Mouse (Mus musculus): ENCODE data around the gene Slc2a8. TPM values are rescaled to one million over a fixed set of nuclear protein-coding genes. Genes with fewer than 3 reads are reported as not detected.
A peak's percentile ranks its signal among the peaks of the same experiment; 100 is the strongest.

The Slc2a8 gene
- total RNA-seq, 2 experiments from 2014 or later: 18.4 to 18.9 TPM

DNA sequence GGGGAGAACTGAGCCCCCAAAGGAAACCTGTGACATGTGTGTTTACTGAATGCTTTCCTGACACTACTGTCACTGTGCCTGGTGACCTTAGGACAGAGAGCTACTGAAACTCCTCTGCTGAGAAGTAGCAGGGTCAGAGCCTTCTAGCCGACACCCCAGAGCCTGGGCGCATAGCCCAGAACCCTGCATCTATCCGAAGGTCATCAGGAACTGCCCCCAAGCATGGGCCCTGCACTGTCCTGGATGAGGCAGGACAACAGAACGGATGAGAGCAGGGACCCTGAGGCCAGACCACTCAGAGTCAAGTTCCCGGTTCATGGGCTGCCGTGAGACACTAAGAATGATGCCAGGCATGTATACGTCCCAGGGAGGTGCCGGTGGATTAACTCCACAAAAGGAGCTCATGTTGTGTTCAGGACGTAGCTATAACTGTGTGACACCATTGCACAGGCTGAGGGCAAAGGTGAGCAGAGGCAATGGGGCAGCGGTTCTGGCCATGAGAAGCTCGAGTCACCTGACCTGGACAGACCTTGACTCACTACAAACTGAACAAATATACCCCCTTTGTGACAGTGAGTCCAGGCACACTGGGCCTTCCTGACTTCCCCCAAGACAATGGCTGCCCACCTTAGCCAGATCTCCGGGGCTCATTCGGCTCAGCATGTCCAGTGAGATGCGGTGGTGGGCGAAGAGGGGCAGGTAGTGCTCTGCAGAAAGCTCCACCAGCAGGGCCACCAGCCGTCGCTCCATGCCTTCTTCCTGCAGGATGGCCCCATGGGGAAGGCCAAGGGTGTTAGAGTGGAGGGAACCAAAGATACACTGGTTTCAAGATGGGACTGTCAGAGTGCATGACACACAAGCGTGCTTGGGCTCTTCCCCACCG, 52.7 kb downstream of the Slc2a8 start:
- no peak for DNase-seq

DNA sequence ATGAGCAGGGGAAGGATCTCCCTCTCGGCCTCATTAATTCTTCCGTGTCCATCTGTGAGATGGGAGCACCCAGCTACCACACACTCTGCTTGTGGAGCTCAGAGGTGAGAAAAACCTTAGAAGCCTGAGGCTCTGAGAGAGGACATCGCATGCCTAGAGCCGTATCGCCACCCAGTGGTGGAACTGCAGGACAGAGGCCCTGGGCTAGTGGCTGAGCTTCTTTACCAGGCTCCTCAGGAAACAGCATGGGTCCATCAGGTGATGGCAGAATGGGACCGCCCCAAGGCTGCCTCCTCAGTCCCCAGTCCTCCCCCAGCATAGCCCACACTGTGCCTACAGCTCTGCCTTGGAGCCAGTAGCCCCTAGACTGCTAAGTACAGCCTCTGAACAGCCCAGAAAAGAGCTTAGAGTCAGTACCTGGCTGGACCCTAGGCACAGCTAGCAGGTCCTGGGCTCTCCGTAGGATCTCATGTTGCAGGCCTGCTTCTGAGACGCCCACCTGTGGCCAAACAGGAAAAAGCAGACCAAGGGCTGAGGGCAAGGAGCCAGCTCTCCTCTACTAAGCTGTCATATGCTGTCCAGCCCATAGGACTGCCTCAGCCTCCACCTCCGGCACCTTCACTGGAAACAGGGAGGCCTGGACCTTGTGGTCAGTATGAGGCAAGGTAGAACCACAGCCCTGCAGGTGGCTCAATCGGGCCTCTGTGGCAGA, 53.5 kb downstream of the Slc2a8 start:
- peak; percentile 63 to 65 for DNase-seq

DNA sequence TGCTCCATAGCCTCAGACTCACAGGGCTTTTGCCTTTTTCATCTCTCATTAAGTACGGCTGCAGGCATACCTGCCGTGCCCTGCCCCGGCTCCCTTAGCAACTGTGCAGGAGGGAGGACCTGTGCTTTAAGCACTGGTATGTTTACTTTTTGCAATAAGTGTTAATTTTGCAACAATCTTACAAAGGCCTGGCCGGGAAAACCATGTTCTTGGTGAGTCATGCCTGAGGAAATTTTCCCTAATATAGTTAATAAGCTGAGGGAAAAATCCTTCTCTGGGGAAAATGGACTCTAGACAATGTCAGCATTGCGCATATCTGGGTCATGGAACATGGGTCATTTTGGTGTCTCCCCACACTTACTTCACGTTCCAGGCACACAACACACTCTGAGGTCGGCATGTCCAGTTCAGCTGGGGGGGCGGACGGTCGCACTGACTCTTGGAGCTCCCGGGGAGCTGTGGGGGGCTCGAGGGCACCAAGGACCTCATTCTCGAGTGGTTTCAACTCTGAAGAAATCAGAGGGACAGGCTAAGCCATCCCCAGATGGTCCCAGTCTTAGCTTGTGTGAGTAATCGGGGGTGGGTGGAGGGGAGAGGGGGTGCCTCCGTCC, 54.2 kb downstream of the Slc2a8 start:
- no peak for DNase-seq

DNA sequence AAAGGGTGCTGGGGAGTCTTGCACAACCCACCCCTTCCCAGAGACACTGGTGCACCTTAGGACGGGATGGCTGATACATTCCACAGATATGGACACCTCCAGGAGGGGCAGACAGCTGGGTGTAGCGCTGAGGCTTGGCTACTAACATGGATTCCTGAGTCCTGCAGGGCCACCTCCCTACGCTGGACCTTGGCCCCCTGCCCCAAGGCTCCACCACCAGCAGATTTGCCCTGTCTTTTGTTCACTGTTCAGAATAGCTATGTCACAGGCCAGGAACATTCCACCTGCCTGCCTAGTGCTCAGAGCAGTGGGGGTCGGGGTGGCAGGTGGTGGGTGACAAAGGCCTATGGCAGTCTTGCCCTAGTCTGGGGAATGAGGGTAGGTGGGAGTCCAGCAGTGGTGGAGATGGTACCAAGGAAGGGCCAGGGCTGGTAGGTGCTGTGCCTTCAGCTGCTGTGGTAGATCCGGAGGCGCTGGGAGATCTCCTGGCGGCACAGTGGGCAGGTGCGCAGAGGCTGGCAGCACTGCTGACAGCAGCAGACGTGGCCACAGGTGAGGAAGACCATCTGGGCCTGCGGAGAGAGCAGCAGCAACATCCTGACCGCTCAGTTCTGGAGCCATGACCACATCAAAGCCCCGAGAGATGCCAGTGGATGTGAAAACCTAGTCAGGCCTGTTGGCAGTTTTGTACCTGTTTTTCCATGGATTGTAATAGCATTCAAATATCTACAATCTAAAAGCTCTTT, 55.4 kb downstream of the Slc2a8 start:
- DNase-seq: no peak

DNA sequence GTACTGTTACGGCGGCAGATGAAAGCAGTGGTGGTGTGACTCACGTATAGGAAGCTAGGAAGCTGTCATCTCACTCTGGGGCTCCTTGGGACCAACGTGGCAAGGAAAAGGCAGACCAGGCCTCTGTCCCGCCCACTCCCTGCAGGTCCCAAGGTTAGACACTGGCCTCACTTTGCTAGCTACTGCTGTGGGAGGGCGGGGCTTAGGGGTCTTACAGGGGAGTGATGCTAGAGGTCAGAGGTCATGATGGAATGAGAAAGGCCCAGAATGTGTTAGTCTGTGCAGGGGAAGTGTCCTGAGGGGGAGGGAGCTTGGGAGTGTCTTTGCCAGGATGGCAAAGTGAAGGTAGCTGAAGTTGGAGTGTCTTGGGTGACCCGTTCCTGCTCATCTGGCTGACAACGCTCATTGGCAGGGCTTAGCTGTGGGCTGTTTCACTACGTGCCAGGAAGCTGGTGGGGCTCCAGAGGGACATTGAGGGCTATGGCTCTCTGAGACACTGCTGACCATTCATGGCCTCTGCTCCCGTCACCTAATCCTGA, 57.5 kb downstream of the Slc2a8 start:
- no peak for DNase-seq

DNA sequence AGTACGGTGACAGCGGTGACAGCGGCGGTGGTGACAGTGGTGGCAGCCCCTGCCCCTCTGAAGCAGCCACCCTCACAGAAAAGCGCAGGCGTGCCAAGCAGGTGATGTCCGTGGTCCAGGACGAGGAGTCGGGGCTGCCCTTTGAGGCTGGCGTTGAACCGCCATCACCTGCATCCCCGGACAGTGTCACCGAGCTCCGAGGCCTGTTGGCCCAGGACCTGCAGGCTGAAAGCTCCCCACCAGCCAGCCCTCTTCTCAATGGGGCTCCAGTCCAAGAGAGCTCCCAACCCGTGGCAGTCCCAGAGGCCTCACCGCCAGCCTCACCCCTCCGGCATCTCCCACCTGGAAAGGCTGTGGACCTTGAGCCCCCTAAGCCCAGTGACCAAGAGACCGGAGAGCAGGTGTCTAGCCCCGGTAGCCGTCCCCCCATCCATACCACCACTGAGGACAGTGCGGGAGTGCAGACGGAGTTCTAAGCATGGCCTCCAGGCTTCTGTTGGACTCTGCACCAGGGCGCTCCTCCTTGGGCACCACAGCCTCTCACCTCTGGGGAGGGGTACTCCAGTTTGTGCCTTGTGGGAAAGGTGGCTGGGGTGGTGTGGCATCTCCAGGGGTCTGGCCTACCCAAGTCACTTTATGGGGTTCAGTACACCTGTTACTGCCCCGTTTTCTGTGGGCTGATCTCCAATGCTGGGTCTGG, 58.2 kb downstream of the Slc2a8 start:
- DNase-seq: no peak

Other genes with a start within 250 kb of the Slc2a8 start
- gene 6330409D20Rik, start 241.1 kb downstream of the Slc2a8 start, total RNA-seq (2021): 1 to 10 TPM; 1.2 to 1.3 TPM
- 10 to 100 TPM; 30.0 to 31.6 TPM for gene Tor2a, start 224.8 kb downstream of the Slc2a8 start, total RNA-seq (2021)
- 1 to 10 TPM in 1 of 2 experiments, under 1 TPM in 1; 0.85 to 1.1 TPM for gene Ttc16, start 206.4 kb downstream of the Slc2a8 start, total RNA-seq (2021)
- 1 to 10 TPM; 5.2 to 6.9 TPM for gene Ptrh1, start 206.3 kb downstream of the Slc2a8 start, total RNA-seq (2021)
- gene Cfap157, start 197.7 kb downstream of the Slc2a8 start, total RNA-seq (2021): under 1 TPM; 0.43 to 0.72 TPM
- gene Stxbp1, start 134.8 kb downstream of the Slc2a8 start, total RNA-seq (2021): 100 to 1,000 TPM; 561 to 604 TPM
- 10 to 100 TPM; 14.0 to 17.7 TPM for gene Fam129b, start 106.0 kb downstream of the Slc2a8 start, total RNA-seq (2021)
- gene Rpl12, start 20.5 kb downstream of the Slc2a8 start, total RNA-seq (2021): 100 to 1,000 TPM; 110 to 112 TPM
- gene Lrsam1, start 20.5 kb downstream of the Slc2a8 start, total RNA-seq (2021): 10 to 100 TPM; 32.4 to 34.7 TPM
- gene Garnl3, start 149.6 kb upstream of the Slc2a8 start, total RNA-seq (2021): 10 to 100 TPM; 30.9 to 39.9 TPM
- gene Angptl2, start 234.0 kb upstream of the Slc2a8 start, total RNA-seq (2021): 1 to 10 TPM; 1.1 to 1.7 TPM

All from layer of hippocampus, postnatal 36 days (tissue).